Mouse (Mus musculus) E14TG2a.4 (cell line): ENCODE measurements around the gene Lgals12.

ENCODE experiments used
- CTCF ChIP-seq: conservative IDR thresholded peaks from 2 replicates; pipeline ENCODE4 v1.5.1; 2014; ENCODE audit warnings: low read length
- POU5F1 ChIP-seq: IDR thresholded peaks from 2 replicates; pipeline ENCODE4 v1.6.1; 2014; ENCODE audit warnings: low read length, borderline replicate concordance

DNA sequence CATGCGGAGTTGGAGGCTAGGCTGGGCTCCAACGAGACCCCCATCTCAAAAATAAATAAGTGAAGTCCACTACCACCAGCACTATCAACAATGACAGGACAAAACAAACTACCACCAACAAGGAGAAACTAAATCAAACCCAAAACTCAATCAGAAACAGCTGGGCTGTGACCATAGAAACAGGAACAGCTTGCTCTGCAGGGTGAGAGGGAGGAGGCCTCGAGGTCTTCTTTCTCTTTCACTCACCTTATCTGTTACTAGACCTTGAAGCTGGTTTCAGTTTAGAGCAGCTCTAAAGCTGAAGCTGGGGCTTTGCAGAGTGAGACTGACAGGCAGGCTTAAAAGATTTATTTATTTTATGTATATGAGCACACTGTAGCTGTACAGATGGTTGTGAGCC is 45.5 kb downstream of the Lgals12 start:
- no peak for TF ChIP-seq CTCF
- no peak for TF ChIP-seq POU5F1
